Mouse (Mus musculus) forebrain, postnatal 0 days (tissue): Measurements from ENCODE around the gene Pitx2. TPM values are rescaled to one million over a fixed set of nuclear protein-coding genes. Genes with fewer than 3 reads are reported as not detected.
A peak's percentile ranks its signal among the peaks of the same experiment; 100 is the strongest.

Experiments
- ATAC-seq: fragments of 200-750 bp; cut with Nextera tagmentation; 2 replicates; pipeline ENCODE4 v1.8.0; 2017; ENCODE audit warnings: mild to moderate bottlenecking, moderate library complexity
- DNase-seq: peaks from one replicate; pipeline ENCODE4 v3.0.0-alpha.2; 2015
- H3K27ac ChIP-seq: fragments of 300-500 bp; sonication (generic); 2 replicates; pipeline ENCODE4 v1.5.1; 2014; ENCODE audit warnings: low read depth, mild to moderate bottlenecking, antibody characterized with exemption, low read length, moderate library complexity, mixed read lengths
- H3K27me3 ChIP-seq: fragments of 300-500 bp; sonication (generic); 2 replicates; pipeline ENCODE4 v1.6.1; 2014; ENCODE audit warnings: mild to moderate bottlenecking, low read length, mixed read lengths; ENCODE audit not compliant: insufficient read depth
- H3K36me3 ChIP-seq: fragments of 300-500 bp; sonication (generic); 2 replicates; pipeline ENCODE4 v1.6.1; 2014; ENCODE audit warnings: mild to moderate bottlenecking, moderate library complexity; ENCODE audit not compliant: insufficient read depth
- H3K4me1 ChIP-seq: fragments of 300-500 bp; sonication (generic); 2 replicates; pipeline ENCODE4 v1.6.1; 2014; ENCODE audit warnings: antibody characterized with exemption; ENCODE audit not compliant: insufficient read depth
- H3K4me2 ChIP-seq: fragments of 300-500 bp; sonication (generic); 2 replicates; pipeline ENCODE4 v1.6.1; 2014; ENCODE audit warnings: low read depth, mild to moderate bottlenecking, moderate library complexity
- H3K4me3 ChIP-seq: fragments of 300-500 bp; sonication (generic); 2 replicates; pipeline ENCODE4 v1.5.1; 2014; ENCODE audit warnings: low read depth, low read length, mixed read lengths
- H3K9ac ChIP-seq: fragments of 300-500 bp; sonication (generic); 2 replicates; pipeline ENCODE4 v1.6.1; 2014; ENCODE audit warnings: mild to moderate bottlenecking
- H3K9me3 ChIP-seq: fragments of 300-500 bp; sonication (generic); 2 replicates; pipeline ENCODE4 v1.6.1; 2016; ENCODE audit warnings: low read length
- CTCF ChIP-seq: sonication (generic); IDR thresholded peaks from 2 replicates; pipeline ENCODE4 v1.5.1; 2016; ENCODE audit warnings: antibody characterized with exemption, control low read depth, low read depth
- WGBS: fragments of 180-500 bp; shearing (Covaris S2); extraction: QIAGEN DNeasy Blood & Tissue Kit; methylation state at CpG from one replicate; pipeline ENCODE4 v1.1.7; 2014; 5-methylcytosine and 5-hydroxymethylcytosine counted together
- polyA plus RNA-seq: library from polyadenylated mRNA; unstranded; fragments of >200 nt; fragmentation: Nextera tagmentation; extraction: Ambion mirVana; gene quantifications from 2 replicates; pipeline ENCODE4 v1.2.1, GENCODE M21; 2015
- total RNA-seq: library from RNA; depleted of rRNA; stranded (reverse); fragments of >200 nt; gene quantifications from 2 replicates; pipeline ENCODE4 v1.2.3, GENCODE M21; 2014

Pitx2 gene
- total and polyA plus RNA-seq, 2 experiments from 2014 or later, result 7.2 to 10.5 TPM

GRCm38 (mm10) chr3:129222448-129223290 is 23.0 kb downstream of the Pitx2 start:
- no peak overlapping the region for H3K27ac ChIP-seq
- TF ChIP-seq CTCF, result no peak

GRCm38 (mm10) chr3:129223401-129223800 is 23.7 kb downstream of the Pitx2 start:
- under 1% methylated on average over 6 of the region's 6 CpGs for whole genome bisulfite sequencing
- Histone ChIP-seq H3K27me3 (peaks cover 86% of the 10 kb centered on the region), H3K4me1 (no peaks in the 10 kb centered on the region), H3K9me3 (no peaks in the 10 kb centered on the region), H3K27ac (no peak overlapping the region), H3K9ac (no peak overlapping the region), H3K4me2 (no peak overlapping the region), H3K36me3 (no peaks in the 10 kb centered on the region), H3K4me3 (no peak overlapping the region)
- TF ChIP-seq CTCF, result no peak
- DNase-seq, result no peak
- no peak for ATAC-seq

More at GRCm38 (mm10) chr3:129222448-129223290, 23.0 kb downstream of the Pitx2 start:
- 2% methylated on average over 21 of the region's 21 CpGs for WGBS
- Histone ChIP-seq H3K9ac (no peak overlapping the region), H3K27me3 (peaks cover 86% of the 10 kb centered on the region), H3K4me1 (no peaks in the 10 kb centered on the region), H3K36me3 (no peaks in the 10 kb centered on the region), H3K9me3 (no peaks in the 10 kb centered on the region), H3K4me3 (no peak overlapping the region), H3K4me2 (no peak overlapping the region)
- ATAC-seq (no peak), DNase-seq (peak; percentile 17)

GRCm38 (mm10) chr3:129223964-129224805 is 24.5 kb downstream of the Pitx2 start:
- 3% methylated on average over 26 of the region's 26 CpGs for WGBS
- no peak for TF ChIP-seq CTCF
- no peak for ATAC-seq
- Histone ChIP-seq H3K4me3 (no peak overlapping the region), H3K4me2 (no peak overlapping the region), H3K4me1 (no peaks in the 10 kb centered on the region), H3K36me3 (no peaks in the 10 kb centered on the region), H3K9me3 (no peaks in the 10 kb centered on the region), H3K9ac (no peak overlapping the region), H3K27ac (no peak overlapping the region), H3K27me3 (peaks cover 86% of the 10 kb centered on the region)
- DNase-seq, result no peak

GRCm38 (mm10) chr3:129224806-129225576 is 25.3 kb downstream of the Pitx2 start:
- no peaks in the 10 kb centered on the region for H3K36me3 ChIP-seq
- DNase-seq (no peak), ATAC-seq (no peak)
- no peaks in the 10 kb centered on the region for H3K9me3 ChIP-seq
- WGBS, result 2% methylated on average over 40 of the region's 40 CpGs
- H3K9ac ChIP-seq, result no peak overlapping the region
- no peak overlapping the region for H3K4me2 ChIP-seq
- no peaks in the 10 kb centered on the region for H3K4me1 ChIP-seq
- no peak for TF ChIP-seq CTCF
- no peak overlapping the region for H3K27ac ChIP-seq
- peaks cover 80% of the 10 kb centered on the region for H3K27me3 ChIP-seq
- H3K4me3 ChIP-seq, result no peak overlapping the region

- Histone ChIP-seq H3K4me2 (no peak overlapping the region), H3K27ac (no peak overlapping the region), H3K27me3 (peaks cover 75% of the 10 kb centered on the region), H3K9ac (no peak overlapping the region), H3K9me3 (no peaks in the 10 kb centered on the region), H3K4me3 (no peak overlapping the region; the same call in 1 of the 2 replicates), H3K4me1 (no peaks in the 10 kb centered on the region), H3K36me3 (no peaks in the 10 kb centered on the region)
- no peak for DNase-seq
- TF ChIP-seq CTCF, result no peak
- ATAC-seq, result no peak
- under 1% methylated on average over 12 of the region's 13 CpGs for WGBS
Observed at GRCm38 (mm10) chr3:129225577-129226289, 26.1 kb downstream of the Pitx2 start.

- no peak overlapping the region for H3K27ac ChIP-seq
- H3K36me3 ChIP-seq, result no peaks in the 10 kb centered on the region
- WGBS, result under 1% methylated on average over 6 of the region's 6 CpGs
- TF ChIP-seq CTCF, result no peak
- DNase-seq (no peak), ATAC-seq (no peak)
- H3K4me3 ChIP-seq, result no peak overlapping the region
- no peak overlapping the region for H3K4me2 ChIP-seq
- H3K9me3 ChIP-seq, result no peaks in the 10 kb centered on the region
- no peaks in the 10 kb centered on the region for H3K4me1 ChIP-seq
- H3K9ac ChIP-seq, result no peak overlapping the region
- peaks cover 66% of the 10 kb centered on the region for H3K27me3 ChIP-seq
Observed at GRCm38 (mm10) chr3:129226681-129227080, 27.0 kb downstream of the Pitx2 start.
